Mouse (Mus musculus) erythroblast, embryonic 14.5 days (primary cell): ENCODE data around the gene Chic2.

ENCODE experiments used
- GATA1 ChIP-seq: IDR thresholded peaks from 2 replicates; pipeline ENCODE4 v1.6.1; 2012; ENCODE audit warnings: low read length, inconsistent platforms, mixed read lengths
- TAL1 ChIP-seq: IDR thresholded peaks from 3 replicates; pipeline ENCODE4 v1.6.1; 2012; ENCODE audit warnings: low read length, inconsistent platforms, mixed read lengths

DNA sequence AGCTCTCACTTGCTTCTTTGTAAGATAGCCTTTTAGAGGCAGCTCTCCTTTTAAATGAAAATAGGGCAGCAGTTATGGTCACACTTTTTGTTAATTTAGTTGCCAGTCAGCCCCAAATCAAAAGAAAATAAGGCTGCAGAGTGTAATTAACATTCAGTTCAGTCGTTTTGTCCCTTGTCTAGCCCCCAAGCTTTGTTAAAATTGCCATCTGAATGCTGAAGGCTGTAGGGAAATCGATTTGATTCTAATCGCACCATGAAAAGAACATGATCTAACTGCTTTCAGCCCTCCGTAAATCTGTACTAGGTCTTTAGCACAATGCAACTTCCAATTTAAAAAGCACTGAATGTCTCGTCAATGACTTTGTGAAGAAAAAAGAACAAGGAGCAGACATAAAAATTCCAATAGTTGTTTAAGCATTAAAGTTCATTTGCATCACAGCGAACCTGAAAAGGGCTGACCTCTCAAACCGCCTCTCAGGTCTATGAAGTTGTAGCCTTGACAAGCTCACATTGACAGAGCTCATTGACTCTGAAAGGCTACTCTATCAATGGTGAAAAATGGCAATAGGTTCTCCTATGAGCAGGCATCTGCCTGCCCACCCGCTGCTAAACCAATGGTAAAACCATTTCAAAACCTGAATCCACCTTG, 31.7 kb downstream of the Chic2 start:
- TF ChIP-seq GATA1 = no peak
- TF ChIP-seq TAL1 = no peak
